Mouse (Mus musculus) midbrain, postnatal 0 days (tissue): ENCODE data around the gene Vnn3. TPM values are rescaled to one million over a fixed set of nuclear protein-coding genes. Genes with fewer than 3 reads are reported as not detected.
A peak's percentile ranks its signal among the peaks of the same experiment; 100 is the strongest.

ENCODE experiments used
- ATAC-seq: fragments of 200-750 bp; cut with Nextera tagmentation; 2 replicates; pipeline ENCODE4 v1.8.0; 2017; ENCODE audit warnings: moderate number of reproducible peaks, mild to moderate bottlenecking, moderate TSS enrichment, moderate library complexity; ENCODE audit not compliant: low FRiP score
- DNase-seq: peaks from one replicate; pipeline ENCODE4 v3.0.0-alpha.2; 2015; ENCODE audit warnings: low spot score
- H3K27ac ChIP-seq: fragments of 300-500 bp; sonication (generic); 2 replicates; pipeline ENCODE4 v1.5.1; 2014; ENCODE audit warnings: low read depth, mild to moderate bottlenecking, low read length, mixed read lengths
- H3K27me3 ChIP-seq: fragments of 300-500 bp; sonication (generic); 2 replicates; pipeline ENCODE4 v1.6.1; 2014; ENCODE audit warnings: low read length, control low read depth, mixed read lengths; ENCODE audit not compliant: insufficient read depth
- H3K36me3 ChIP-seq: fragments of 300-500 bp; sonication (generic); 2 replicates; pipeline ENCODE4 v1.6.1; 2014; ENCODE audit warnings: low read length, control low read depth, mixed read lengths; ENCODE audit not compliant: insufficient read depth
- H3K4me1 ChIP-seq: fragments of 300-500 bp; sonication (generic); 2 replicates; pipeline ENCODE4 v1.6.1; 2014; ENCODE audit warnings: mild to moderate bottlenecking, control low read depth, antibody characterized with exemption, low read length, mixed read lengths; ENCODE audit not compliant: insufficient read depth
- H3K4me2 ChIP-seq: fragments of 300-500 bp; sonication (generic); 2 replicates; pipeline ENCODE4 v1.6.1; 2014; ENCODE audit warnings: low read depth, mild to moderate bottlenecking, low read length, mixed read lengths; ENCODE audit not compliant: poor library complexity, severe bottlenecking
- H3K4me3 ChIP-seq: fragments of 300-500 bp; sonication (generic); 2 replicates; pipeline ENCODE4 v1.5.1; 2014; ENCODE audit warnings: low read depth, mild to moderate bottlenecking, low read length, moderate library complexity
- H3K9ac ChIP-seq: fragments of 300-500 bp; sonication (generic); replicated peaks from 2 replicates; pipeline ENCODE4 v1.6.1; 2014; ENCODE audit warnings: mild to moderate bottlenecking, low read length, moderate library complexity, mixed read lengths; ENCODE audit not compliant: poor library complexity, severe bottlenecking
- H3K9me3 ChIP-seq: fragments of 300-500 bp; sonication (generic); 2 replicates; pipeline ENCODE4 v1.6.1; 2016; ENCODE audit warnings: low read length, control low read depth
- CTCF ChIP-seq: IDR thresholded peaks from 2 replicates; pipeline ENCODE4 v1.5.1; 2016; ENCODE audit warnings: antibody characterized with exemption, mild to moderate bottlenecking
- WGBS: fragments of 180-500 bp; shearing (Covaris S2); extraction: QIAGEN DNeasy Blood & Tissue Kit; methylation state at CpG from one replicate; pipeline ENCODE4 v1.1.7; 2014; 5-methylcytosine and 5-hydroxymethylcytosine counted together
- polyA plus RNA-seq: library from polyadenylated mRNA; unstranded; fragments of >200 nt; fragmentation: Nextera tagmentation; extraction: Ambion mirVana; gene quantifications from 2 replicates; pipeline ENCODE4 v1.2.1, GENCODE M21; 2015
- total RNA-seq: library from RNA; depleted of rRNA; stranded (reverse); fragments of >200 nt; gene quantifications from 2 replicates; pipeline ENCODE4 v1.2.3, GENCODE M21; 2014

Gene Vnn3
- total and polyA plus RNA-seq, 2 experiments from 2014 or later, result 0.09 TPM; not detected in 1

DNA sequence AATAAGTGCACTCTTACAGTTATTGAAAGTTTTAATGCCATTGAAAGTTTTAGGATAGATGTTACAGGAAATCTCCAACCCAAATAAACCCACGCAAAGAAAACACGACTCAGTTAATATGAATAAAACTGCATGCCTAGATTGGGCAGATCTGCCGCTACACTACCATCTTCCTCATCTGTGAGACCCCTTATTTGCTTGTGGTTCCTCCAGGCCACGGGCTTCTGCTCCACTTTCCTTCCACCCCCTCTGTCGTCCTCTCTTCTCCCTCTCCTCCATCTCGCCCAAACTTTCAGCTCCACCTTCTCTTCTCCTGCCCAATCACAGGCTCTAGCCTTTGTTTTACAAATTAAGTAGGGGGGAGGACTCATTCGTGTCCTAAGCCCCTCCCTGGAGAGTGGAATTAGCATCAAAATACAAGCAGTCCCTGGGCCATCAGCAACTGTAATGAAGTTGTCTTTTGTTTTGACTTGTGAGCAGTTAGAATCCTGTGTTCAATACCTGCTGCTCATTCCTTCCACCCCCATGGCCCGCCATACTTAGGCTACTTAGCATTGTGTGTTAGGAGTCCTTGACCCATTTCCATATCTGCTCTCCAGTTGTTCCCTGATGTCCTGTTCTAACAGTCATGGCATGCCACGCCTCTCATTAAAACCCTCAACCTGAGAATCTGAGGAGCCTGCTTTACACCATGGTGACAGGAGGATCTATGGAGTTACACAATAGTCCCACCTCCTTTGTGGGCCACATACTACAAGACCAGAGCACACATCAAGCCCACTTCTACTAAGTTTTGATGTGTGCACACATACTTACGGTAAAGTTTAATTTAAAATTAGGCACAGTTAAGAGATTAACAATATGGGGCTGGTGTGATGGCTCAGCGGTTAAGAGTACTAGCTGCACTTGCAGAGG is 38.2 kb upstream of the Vnn3 start:
- WGBS, result 43% methylated on average over 11 of the region's 11 CpGs
- H3K4me2 ChIP-seq, result no peak overlapping the region
- TF ChIP-seq CTCF, result no peak
- DNase-seq, result no peak
- no peak for ATAC-seq
- H3K4me3 ChIP-seq, result no peak overlapping the region
- H3K9ac ChIP-seq, result no peak overlapping the region
- H3K27me3 ChIP-seq, result no peaks in the 10 kb centered on the region
- 0 out of 2 replicates have a peak, but pooled peaks cover 3% of the 10 kb centered on the region for H3K36me3 ChIP-seq
- H3K27ac ChIP-seq, result no peak overlapping the region
- H3K4me1 ChIP-seq, result no peaks in the 10 kb centered on the region
- H3K9me3 ChIP-seq, result no peaks in the 10 kb centered on the region

DNA sequence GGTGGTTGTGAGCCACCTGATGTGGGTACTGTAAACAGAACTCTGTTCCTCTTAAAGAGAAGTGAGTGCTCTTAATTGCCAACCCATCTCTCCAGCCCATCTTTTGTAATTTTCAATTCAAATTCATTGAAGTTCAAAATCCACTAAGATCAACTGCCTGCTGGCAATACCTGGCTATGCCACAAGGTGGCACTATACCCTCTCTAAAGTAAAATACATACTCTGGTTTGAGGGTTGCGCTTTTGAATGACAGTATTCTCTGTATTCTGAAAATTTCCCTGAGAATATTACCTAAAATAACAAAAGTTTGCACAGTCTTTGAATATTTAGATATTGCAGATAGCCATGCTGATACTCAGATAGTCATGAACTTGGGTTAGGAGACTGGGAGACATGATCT is 36.1 kb upstream of the Vnn3 start:
- TF ChIP-seq CTCF, result peak; percentile 94
- WGBS, result 46% methylated on average over 1 of the region's 1 CpGs
- DNase-seq (peak; percentile 85), ATAC-seq (peak; percentile 35; the same call in 1 of the 2 replicates)
- Histone ChIP-seq H3K27me3 (no peaks in the 10 kb centered on the region), H3K4me1 (no peaks in the 10 kb centered on the region), H3K4me2 (no peak overlapping the region), H3K9me3 (no peaks in the 10 kb centered on the region), H3K9ac (no peak overlapping the region), H3K27ac (no peak overlapping the region), H3K36me3 (peaks cover 10% of the 10 kb centered on the region; the same call in 1 of the 2 replicates), H3K4me3 (no peak overlapping the region)

DNA sequence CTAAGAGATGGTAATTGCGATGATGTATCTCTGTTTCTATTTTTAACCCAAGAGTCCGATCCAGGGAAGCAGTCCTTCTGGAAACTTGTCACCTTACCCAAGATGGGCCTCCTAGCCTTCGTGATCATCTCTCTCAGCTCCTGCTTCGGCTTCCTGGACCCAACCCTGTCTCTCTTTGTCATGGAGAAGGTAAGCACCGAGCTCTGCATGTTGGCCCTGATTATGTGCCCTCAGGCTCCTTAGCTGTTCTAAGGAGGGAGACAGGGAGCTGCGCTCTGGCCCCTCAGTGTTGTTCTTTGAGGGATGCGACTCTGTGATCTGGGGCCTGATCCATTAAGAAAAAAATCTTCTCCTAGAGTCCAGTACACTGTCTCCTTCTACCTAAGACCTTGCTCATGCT is 35.0 kb upstream of the Vnn3 start:
- Histone ChIP-seq H3K27me3 (no peaks in the 10 kb centered on the region), H3K36me3 (peaks cover 14% of the 10 kb centered on the region; the same call in 1 of the 2 replicates), H3K4me3 (no peak overlapping the region), H3K27ac (no peak overlapping the region), H3K4me2 (no peak overlapping the region), H3K9ac (no peak overlapping the region), H3K4me1 (no peaks in the 10 kb centered on the region), H3K9me3 (no peaks in the 10 kb centered on the region)
- DNase-seq, result no peak
- ATAC-seq, result no peak
- 95% methylated on average over 7 of the region's 7 CpGs for WGBS
- TF ChIP-seq CTCF, result no peak

DNA sequence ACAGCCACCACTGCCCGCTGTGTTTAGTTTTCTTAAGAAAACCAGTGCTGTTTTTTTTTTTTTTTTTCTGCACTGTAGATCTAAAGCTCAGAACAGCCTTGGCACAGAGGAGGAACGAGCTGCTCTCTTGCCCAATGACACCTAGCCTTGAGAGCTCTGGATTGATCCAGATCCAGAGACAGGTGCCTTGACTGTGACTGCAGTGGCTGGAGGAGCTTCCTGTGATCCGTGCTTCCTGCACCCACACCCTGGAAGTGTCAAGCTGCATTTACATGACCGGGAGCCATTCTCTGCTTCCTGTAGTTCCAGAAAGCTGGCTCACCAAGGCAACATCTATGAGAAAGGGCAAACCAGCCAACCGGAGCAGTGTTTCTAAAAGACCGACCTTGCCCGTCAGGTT is 24.7 kb upstream of the Vnn3 start:
- H3K27ac ChIP-seq, result no peak overlapping the region
- H3K9me3 ChIP-seq, result no peaks in the 10 kb centered on the region
- no peak for TF ChIP-seq CTCF
- H3K4me2 ChIP-seq, result no peak overlapping the region
- no peaks in the 10 kb centered on the region for H3K27me3 ChIP-seq
- WGBS, result 88% methylated on average over 7 of the region's 7 CpGs
- ATAC-seq (no peak), DNase-seq (no peak)
- H3K36me3 ChIP-seq, result peaks cover 27% of the 10 kb centered on the region
- no peak overlapping the region for H3K9ac ChIP-seq
- no peaks in the 10 kb centered on the region for H3K4me1 ChIP-seq
- H3K4me3 ChIP-seq, result no peak overlapping the region

DNA sequence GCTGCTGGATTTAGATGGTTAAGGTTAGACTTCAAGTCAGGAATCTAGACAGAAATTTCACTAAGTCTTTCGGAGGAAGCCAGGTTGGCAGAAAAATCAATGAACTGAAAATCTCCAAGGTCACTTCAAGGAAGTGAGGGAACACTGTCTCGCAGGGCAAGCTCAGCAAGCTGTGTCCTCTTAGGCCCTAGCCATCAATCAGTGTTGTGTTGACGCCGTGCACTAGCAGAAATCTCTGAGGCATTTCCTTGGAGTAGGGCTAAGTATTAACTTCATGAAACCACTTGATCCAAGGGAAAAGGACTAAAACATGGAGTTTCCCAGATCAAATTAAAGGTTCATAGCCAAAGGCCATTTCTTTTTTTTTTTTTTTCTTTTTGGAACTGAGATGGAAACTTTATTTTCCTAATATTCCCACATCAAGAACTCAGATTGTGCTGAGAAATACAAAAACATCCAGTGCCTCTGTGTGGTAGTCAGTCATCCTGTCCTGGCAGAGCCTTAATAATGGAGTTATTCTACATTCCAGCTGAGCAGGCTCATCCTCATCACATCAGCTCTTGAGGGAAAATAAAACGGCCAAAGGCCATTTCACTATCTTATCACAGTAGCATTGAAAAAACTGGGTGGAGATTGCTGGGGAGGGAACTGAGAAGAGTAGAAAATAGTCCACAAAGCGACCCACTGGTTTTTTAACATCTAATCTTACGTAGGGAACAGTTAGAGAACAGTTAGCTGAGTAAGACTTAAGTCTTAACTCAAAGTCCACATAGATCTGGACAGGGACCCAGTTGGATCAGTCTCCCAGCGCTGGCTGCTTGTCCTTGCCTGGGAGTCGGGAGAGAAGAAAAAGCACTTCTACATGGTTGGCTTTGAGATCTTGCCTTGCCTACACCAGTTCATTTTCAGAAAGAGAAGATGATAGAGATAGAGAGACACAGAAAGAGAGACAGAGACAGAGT is 15.0 kb upstream of the Vnn3 start:
- TF ChIP-seq CTCF, result no peak
- Histone ChIP-seq H3K9ac (no peak overlapping the region), H3K36me3 (no peaks in the 10 kb centered on the region), H3K27ac (no peak overlapping the region), H3K9me3 (no peaks in the 10 kb centered on the region), H3K4me2 (no peak overlapping the region), H3K4me1 (no peaks in the 10 kb centered on the region), H3K27me3 (no peaks in the 10 kb centered on the region), H3K4me3 (no peak overlapping the region)
- no peak for DNase-seq
- no peak for ATAC-seq
- 83% methylated on average over 9 of the region's 9 CpGs for WGBS
